Mouse (Mus musculus) embryonic fibroblast, embryonic 13.5 days (primary cell): ENCODE data around the gene Dph3.
"Not testable (repeated sequence)": the region's sequence is repeated elsewhere in the genome, so short reads cannot be mapped to it uniquely, and the experiment has no call there.

Experiments
- CTCF ChIP-seq: IDR thresholded peaks from 2 replicates; pipeline ENCODE4 v1.5.1; 2011; ENCODE audit warnings: mild to moderate bottlenecking, control low read depth, low read length, moderate library complexity, borderline replicate concordance; ENCODE audit not compliant: insufficient read depth
- POLR2A ChIP-seq: IDR thresholded peaks from 2 replicates; pipeline ENCODE4 v1.6.1; 2011; ENCODE audit warnings: low read depth, mild to moderate bottlenecking, control low read depth, low read length, moderate library complexity

DNA sequence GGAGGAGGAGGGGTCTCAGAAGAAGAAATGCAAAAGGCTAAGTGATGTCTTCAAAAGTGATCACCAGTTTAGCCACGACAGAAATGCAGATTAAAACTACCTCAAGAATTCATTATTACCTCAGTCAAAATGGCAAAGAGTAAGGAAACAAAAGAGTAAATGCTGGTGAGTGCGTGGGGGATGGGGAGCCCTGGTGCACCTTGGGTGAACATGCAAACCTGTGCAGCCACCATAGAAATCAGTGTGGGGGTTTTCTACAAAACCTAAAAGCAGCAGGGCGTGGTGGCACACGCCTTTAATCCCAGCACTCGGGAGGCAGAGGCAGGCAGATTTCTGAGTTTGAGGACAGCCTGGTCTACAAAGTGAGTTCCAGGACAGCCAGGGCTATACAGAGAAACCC is 39.7 kb upstream of the Dph3 start:
- not testable (repeated sequence) for TF ChIP-seq CTCF, POLR2A
